Mouse (Mus musculus) heart, postnatal 25 days (tissue): Measurements from ENCODE around the gene Vps13a. TPM values are rescaled to one million over a fixed set of nuclear protein-coding genes. Genes with fewer than 3 reads are reported as not detected.
"Not testable (repeated sequence)": the region's sequence is repeated elsewhere in the genome, so short reads cannot be mapped to it uniquely, and the experiment has no call there.

Experiments used
- DNase-seq: peaks from one replicate; pipeline ENCODE4 v3.0.0; 2022; ENCODE audit warnings: low spot score
- intact Hi-C: fragments of 180-260 bp; cut with DNase I; formaldehyde crosslinking; loops from one replicate; pipeline ENCODE4 v1.15.1; 2025
- total RNA-seq, 2 experiments: library from RNA; stranded (reverse); gene quantifications; 2 replicates each; pipeline ENCODE4 v1.2.3; 2021

Vps13a gene
- 10 to 100 TPM; 30.8 to 31.5 TPM for total RNA-seq

DNA sequence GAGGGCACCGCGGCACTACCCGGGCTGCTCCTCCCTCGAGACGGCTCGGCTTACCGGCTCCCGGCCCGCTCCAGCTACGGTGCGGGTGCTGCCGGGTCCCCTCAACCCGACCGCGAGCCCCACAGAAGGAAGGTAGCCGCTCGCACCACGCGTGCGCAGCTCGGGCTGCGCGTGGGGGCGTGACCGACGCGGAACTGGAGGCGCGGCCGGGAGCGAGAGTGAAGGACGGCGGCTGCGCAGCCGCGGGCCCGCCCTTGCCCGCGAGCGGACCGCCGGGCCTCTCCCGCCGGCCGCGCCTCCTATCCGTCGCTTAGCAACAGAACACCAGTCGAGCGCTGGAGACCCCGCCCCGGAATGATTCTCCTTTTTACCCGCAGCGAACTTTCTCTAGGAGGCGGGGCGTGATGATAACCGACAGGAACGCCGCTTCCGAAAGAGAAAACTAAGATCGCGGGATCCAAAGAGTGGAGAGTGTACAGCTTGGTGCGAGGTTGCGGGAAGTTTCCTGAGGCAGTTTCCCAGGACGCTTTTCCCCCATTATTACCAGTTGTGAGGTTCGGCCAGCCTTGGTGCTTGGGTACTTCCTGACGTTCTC lies at the start of gene Vps13a:
TSS of gene Vps13a (minus strand) at position 144 of the 595 bp plus-strand sequence.
- intact Hi-C loops: loop anchor here (10.0 kb wide), 1 partner anchor 786 kb away; no protein-coding TSS in a partner anchor
- DNase-seq: peak; percentile 84

DNA sequence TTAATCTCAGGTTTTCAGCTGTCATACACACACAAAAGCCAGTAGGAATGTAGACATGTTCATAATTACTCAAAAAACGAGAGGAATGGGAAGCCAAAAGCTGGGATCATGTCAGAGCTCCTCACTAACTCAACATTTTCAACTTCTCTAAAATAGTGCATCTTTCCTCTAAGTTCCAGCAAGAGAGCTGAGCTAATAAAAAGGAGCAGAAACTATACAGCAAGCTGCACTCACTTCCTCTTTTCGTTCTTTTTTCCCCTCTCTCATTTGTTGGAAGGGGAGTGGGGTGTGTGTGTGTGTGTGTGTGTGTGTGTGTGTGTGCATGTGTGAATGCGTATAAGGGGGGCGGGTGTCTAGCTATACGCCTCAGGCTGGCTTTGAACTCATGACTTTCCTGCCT lies 46.9 kb upstream of the Vps13a start:
- no peak for DNase-seq
- intact Hi-C loops: no loop called here

GRCm38 (mm10) chr19:16825228-16825627 lies 44.5 kb upstream of the Vps13a start:
- intact Hi-C loops: no loop called here
- no peak for DNase-seq

GRCm38 (mm10) chr19:16814848-16815247 lies 34.1 kb upstream of the Vps13a start:
- DNase-seq: no peak
- intact Hi-C loops: no loop called here

DNA sequence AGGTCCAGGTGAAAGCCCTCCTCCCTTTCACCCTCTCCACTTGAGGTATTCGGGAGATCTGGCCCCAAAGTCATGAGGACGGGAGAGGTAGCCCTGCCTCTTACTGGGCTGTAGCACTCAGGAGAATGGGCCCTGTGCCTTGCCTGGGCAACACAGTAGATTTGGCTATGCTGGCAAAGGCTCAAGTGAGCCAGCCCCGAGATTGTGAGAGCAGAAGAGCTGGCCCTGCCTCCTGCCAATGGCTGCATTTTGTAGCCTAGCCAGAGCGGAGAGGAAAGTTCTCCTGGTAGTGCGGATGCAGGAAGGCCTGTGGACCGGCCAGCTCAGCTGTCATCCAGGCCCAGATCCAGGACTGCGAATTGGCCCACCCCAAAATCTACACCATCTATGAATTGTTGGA lies 32.6 kb upstream of the Vps13a start:
- intact Hi-C loops: no loop called here
- DNase-seq: no peak

DNA sequence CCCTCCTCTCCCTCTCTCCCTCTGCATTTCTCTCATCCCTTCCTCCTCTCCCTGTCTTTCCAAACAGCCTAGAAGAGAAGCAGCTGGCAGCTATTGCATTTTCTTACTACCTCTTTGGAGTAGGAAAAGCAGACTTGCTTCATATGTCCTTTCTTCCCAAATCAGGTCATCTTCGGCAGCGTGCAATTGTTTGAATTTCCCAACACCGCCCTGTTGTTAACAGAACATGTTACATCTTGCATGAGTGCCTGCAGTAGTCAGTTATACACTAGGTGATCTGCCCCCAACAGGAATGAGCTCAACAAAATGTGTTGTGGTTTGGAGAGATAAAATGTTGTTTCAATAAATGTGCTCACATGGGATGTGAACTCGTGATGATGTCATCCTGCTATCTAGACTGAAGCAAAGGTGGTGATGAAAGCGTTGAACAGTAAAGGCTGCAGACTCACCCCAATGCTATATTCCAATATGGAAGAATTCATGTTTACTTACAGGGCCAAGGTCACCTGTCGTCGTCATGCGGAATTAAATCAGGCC lies 31.4 kb upstream of the Vps13a start:
- DNase-seq: no peak

GRCm38 (mm10) chr19:16805102-16805501 lies 24.4 kb upstream of the Vps13a start:
- no peak for DNase-seq
- intact Hi-C loops: no loop called here

More for the DNA sequence above, 31.4 kb upstream of the Vps13a start:
- intact Hi-C loops: no loop called here

DNA sequence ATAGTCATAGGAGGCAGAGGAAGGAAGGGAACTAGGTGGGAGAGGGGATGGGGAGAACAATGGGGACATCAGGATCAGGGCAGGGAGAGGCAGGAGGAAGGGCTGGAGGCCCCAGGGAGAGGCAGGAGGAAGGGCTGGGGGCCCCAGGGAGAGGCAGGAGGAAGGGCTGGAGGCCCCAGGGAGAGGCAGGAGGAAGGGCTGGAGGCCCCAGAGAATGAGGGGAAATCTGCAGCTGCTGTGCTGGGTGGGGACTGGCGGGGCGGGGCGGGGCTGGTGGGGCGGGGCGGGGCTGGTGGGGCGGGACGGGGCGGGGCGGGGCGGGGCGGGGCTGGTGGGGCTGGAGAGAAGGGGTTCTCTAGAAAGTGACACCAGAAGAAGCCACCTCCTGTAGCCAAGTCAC lies 23.8 kb upstream of the Vps13a start:
- DNase-seq: no peak
- intact Hi-C loops: no loop called here

DNA sequence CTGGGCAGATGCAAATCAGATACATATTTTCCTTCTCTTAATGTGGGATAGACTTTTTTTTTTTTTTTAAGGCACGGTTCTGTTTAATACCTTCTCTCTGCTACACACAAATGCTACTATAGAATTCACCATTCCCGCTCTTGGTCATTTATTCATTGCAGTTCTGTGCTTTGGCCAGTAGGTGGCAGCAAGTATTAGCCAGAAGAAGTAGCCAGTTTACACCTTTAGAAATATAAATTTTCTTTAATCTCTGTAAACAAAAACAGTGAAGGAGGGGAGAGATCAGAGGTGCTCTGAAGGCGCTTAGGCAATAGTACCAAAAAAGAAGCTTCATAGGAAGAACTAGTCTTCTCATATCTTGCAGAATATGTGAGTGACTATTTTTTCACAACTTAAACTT lies 22.0 kb upstream of the Vps13a start:
- intact Hi-C loops: loop anchor here (1.0 kb wide), 1 partner anchor 228 kb away; no protein-coding TSS in a partner anchor
- no peak for DNase-seq

- intact Hi-C loops: loop anchor here (1.0 kb wide), 1 partner anchor 228 kb away; no protein-coding TSS in a partner anchor
- no peak for DNase-seq
Measured at GRCm38 (mm10) chr19:16802123-16802522, 21.4 kb upstream of the Vps13a start.

GRCm38 (mm10) chr19:16797923-16798322 lies 17.2 kb upstream of the Vps13a start:
- intact Hi-C loops: no loop called here
- no peak for DNase-seq

DNA sequence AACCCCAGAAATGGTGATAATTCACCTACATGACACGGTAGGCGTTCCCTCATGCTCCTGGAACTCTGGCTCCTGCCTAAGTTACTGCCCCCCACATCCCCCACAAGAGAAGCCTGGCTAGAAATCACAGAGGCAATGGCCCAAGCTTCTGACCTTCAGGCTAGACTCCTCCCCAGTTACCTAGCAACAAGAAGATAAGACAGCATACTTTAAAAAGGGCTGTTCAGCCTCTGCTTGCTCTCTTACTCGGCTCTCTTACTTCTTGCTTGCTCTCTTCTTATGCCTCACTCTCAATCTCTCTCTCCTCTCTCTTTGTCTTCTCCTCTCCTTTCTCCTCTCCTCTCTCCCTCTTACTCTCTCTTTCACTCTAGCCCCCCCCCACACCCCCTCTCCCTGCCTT lies 13.8 kb upstream of the Vps13a start:
- intact Hi-C loops, DNase-seq: not testable (repeated sequence)

DNA sequence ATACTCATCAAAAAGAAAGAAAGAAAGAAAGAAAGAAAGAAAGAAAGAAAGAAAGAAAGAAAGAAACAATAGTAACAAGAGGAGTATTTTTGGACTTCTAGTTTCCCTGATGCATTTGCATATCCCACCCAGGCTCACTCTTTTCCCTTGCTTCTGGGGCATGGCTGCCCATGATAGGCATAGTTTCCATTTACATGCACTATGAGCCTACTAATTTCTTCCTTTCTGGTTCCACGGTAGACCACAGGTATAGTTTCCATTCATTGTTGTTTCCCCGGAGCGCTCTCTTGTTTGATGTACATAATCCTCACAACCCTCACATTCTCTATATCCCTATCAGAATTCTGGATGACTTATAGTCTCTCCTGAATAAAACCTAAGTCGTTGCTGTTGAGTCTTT lies 9.2 kb upstream of the Vps13a start:
- no peak for DNase-seq
- intact Hi-C loops: loop anchor here (10.0 kb wide), 1 partner anchor 795 kb away; no protein-coding TSS in a partner anchor

GRCm38 (mm10) chr19:16784879-16785278 lies 4.1 kb upstream of the Vps13a start:
- DNase-seq: no peak
- intact Hi-C loops: loop anchor here (10.0 kb wide), 1 partner anchor 790 kb away; no protein-coding TSS in a partner anchor

- DNase-seq: no peak
- intact Hi-C loops: loop anchor here (10.0 kb wide), 1 partner anchor 787 kb away; no protein-coding TSS in a partner anchor
Measured at GRCm38 (mm10) chr19:16781406-16782019, 780 bp upstream of the Vps13a start.

DNA sequence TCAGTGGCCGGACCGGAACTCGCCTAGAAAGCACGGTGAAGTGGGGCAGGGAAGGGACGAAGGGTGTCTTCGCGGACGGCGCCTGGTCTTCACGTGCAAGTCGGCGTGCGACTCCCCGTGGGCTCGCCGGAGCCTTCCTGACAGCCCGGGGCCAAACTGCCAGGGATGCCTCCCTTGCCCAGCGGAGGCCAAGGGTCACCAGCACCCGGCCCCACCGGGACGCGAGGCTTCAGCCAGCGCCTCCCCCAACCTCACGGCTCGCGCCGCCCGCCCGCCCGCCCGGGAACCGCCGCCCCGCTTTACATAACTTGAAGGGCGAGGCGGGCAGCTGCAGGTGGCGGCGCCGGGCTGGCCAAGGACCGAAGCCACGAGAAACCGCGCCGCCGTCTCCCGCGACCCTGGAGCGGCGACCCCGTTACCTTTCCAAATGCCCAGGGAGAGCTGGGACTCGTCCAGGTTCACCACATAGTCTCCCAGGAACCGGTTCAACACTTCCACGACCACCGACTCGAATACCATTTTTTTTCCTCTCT lies 416 bp downstream of the Vps13a start:
- intact Hi-C loops: loop anchor here (10.0 kb wide), 1 partner anchor 786 kb away; no protein-coding TSS in a partner anchor
- DNase-seq: peak; percentile 20

DNA sequence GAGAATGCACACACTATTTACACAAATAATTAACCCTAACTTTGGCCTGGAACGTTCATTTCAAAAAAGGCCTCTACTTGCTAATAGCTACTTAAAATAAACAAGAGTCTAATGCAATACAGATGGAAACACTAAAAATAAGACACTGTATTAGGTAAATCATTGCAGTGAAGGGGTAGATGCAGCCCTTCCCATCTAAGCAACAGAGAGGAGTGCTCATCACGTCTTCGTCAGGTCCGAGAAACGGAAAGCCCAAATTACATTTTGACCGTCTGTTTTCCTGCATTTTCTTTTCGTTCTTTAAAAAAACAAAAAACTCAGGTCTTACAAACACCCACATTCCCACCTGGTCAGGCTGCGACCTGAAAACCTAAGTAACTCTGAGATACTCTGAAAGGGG lies 947 bp downstream of the Vps13a start:
- no peak for DNase-seq
- intact Hi-C loops: loop anchor here (10.0 kb wide), 1 partner anchor 785 kb away; no protein-coding TSS in a partner anchor

GRCm38 (mm10) chr19:16779281-16779680 lies 1.5 kb downstream of the Vps13a start:
- intact Hi-C loops: no loop called here
- no peak for DNase-seq

- intact Hi-C loops: no loop called here
- DNase-seq: no peak
Measured at GRCm38 (mm10) chr19:16778578-16778977, 2.2 kb downstream of the Vps13a start.

DNA sequence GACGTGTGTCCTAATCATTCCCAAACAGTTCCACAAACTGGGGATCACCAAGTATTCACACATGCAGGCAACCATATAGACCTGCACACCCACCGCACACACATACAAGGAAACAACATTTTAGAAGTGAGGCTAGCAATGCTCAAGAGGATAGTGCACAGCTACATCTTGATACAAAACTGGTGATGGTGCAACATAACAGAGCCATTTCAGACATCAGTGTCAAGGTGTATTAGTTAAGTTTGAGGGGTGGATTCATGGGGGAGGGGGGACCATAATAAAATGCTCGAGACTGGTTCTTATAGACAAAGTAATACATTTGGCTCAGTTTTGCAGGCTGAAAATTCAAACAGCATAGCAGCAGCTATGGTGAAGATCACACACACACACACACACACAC lies 2.8 kb downstream of the Vps13a start:
- intact Hi-C loops: no loop called here
- no peak for DNase-seq

GRCm38 (mm10) chr19:16777391-16777790 lies 3.3 kb downstream of the Vps13a start:
- DNase-seq, intact Hi-C loops: not testable (repeated sequence)
